In genomic region chr17:12262851-12263250, GRCm38 (mm10) we compare ENCODE assay signal across 32 mouse cellular contexts. TPM values are rescaled to one million over a fixed set of nuclear protein-coding genes. Genes with fewer than 3 reads are reported as not detected.
A peak's percentile ranks its signal among the peaks of the same experiment; 100 is the strongest.
DNase-seq lines count a peak whose midpoint lies in the region; ATAC-seq lines count a peak whose summit lies in the region.
"Had no signal": no experiment of that assay in that cellular context is flagged by ENCODE, and none has a peak within 500 bp of the region (broad histone marks: within the 10 kb centered on the region; RNA-seq: fewer than 3 reads in every experiment).

No protein-coding gene starts in this region.

- H3K4me1 ChIP-seq in embryonic facial prominence, embryonic 12.5 days = peaks cover 30% of the 10 kb centered on the region
- H3K4me1 ChIP-seq in embryonic facial prominence, embryonic 10.5 days = peaks cover 17% of the 10 kb centered on the region

- DNase-seq in embryonic facial prominence, embryonic 10.5 days (ENCODE audit: low spot score) = no peak
- peak; percentile 21 to 29 for DNase-seq in kidney, postnatal 4 days
- DNase-seq in kidney, postnatal 10 days = no peak
- DNase-seq in urinary bladder, postnatal 25 days (ENCODE audit: low spot score) = peak; percentile 26
- no peak for DNase-seq in urinary bladder, postnatal 4 days (ENCODE audit: low spot score in 2 of 2)
- DNase-seq in adipocyte (ENCODE audit: low spot score) = no peak
- DNase-seq: adrenal gland, postnatal 10 days; cerebellum, adult 11 months; cerebellum, adult 9-10 months; cerebellum, postnatal 36 days; forebrain, postnatal 0 days; gastrocnemius, postnatal 10 days; heart, postnatal 4 days; layer of hippocampus, adult 9-11 months; liver, embryonic 13.5 days; lung, adult 18-20 months; lung, postnatal 4 days; right cerebral cortex, adult 18-20 months; thymus, postnatal 4 days had no signal

- H3K36me3 ChIP-seq in embryonic facial prominence, embryonic 12.5 days = peaks cover 38% of the 10 kb centered on the region
- peaks cover 57% of the 10 kb centered on the region for H3K36me3 ChIP-seq in embryonic facial prominence, embryonic 10.5 days (replicated peaks)

- no peaks in the 10 kb centered on the region for H3K9me3 ChIP-seq in embryonic facial prominence, embryonic 12.5 days
- no peaks in the 10 kb centered on the region for H3K9me3 ChIP-seq in embryonic facial prominence, embryonic 10.5 days
- H3K9me3 ChIP-seq: embryonic facial prominence, embryonic 15.5 days; forebrain, embryonic 12.5 days; G1E; heart, embryonic 10.5 days; hindbrain, embryonic 13.5 days; limb, embryonic 12.5 days; liver, embryonic 13.5 days; megakaryocyte, embryonic 14.5 days; midbrain, embryonic 12.5 days; neural tube, embryonic 12.5 days had no signal

- no peak overlapping the region for H3K9ac ChIP-seq in embryonic facial prominence, embryonic 12.5 days
- H3K9ac ChIP-seq: embryonic facial prominence, embryonic 15.5 days; forebrain, embryonic 12.5 days; forebrain, postnatal 0 days; hindbrain, embryonic 13.5 days; limb, embryonic 12.5 days; liver, embryonic 13.5 days; midbrain, embryonic 12.5 days; neural tube, embryonic 12.5 days had no signal

- H3K27ac ChIP-seq in embryonic facial prominence, embryonic 12.5 days = peak overlapping the region; percentile 63
- no peak overlapping the region for H3K27ac ChIP-seq in embryonic facial prominence, embryonic 10.5 days (replicated peaks)
- H3K27ac ChIP-seq: forebrain, embryonic 12.5 days; heart, embryonic 10.5 days; hindbrain, embryonic 13.5 days; liver, embryonic 13.5 days; midbrain, embryonic 12.5 days; neural tube, embryonic 12.5 days had no signal

- no peak overlapping the region for H3K4me2 ChIP-seq in embryonic facial prominence, embryonic 12.5 days (replicated peaks)
- H3K4me2 ChIP-seq: embryonic facial prominence, embryonic 15.5 days; forebrain, embryonic 12.5 days; hindbrain, embryonic 13.5 days; limb, embryonic 12.5 days; liver, embryonic 13.5 days; midbrain, embryonic 12.5 days; neural tube, embryonic 12.5 days had no signal

- 83% methylated on average over 8 of the region's 8 CpGs for WGBS in embryonic facial prominence, embryonic 12.5 days
- 94% methylated on average over 8 of the region's 8 CpGs for WGBS in embryonic facial prominence, embryonic 10.5 days

- H3K4me3 ChIP-seq in embryonic facial prominence, embryonic 12.5 days = no peak overlapping the region
- no peak overlapping the region for H3K4me3 ChIP-seq in embryonic facial prominence, embryonic 10.5 days
- H3K4me3 ChIP-seq: embryonic facial prominence, embryonic 15.5 days; forebrain, embryonic 12.5 days; heart, embryonic 10.5 days; hindbrain, embryonic 13.5 days; limb, embryonic 12.5 days; liver, embryonic 13.5 days; megakaryocyte, embryonic 14.5 days; midbrain, embryonic 12.5 days; myocyte; neural tube, embryonic 12.5 days had no signal

- ATAC-seq in embryonic facial prominence, embryonic 12.5 days (ENCODE audit: insufficient number of reproducible peaks, insufficient read depth, low FRiP score, low TSS enrichment) = no peak
- ATAC-seq: forebrain, postnatal 0 days; intestine, postnatal 0 days; lung, postnatal 0 days had no signal

- no peaks in the 10 kb centered on the region for H3K27me3 ChIP-seq in embryonic facial prominence, embryonic 12.5 days
- H3K27me3 ChIP-seq in embryonic facial prominence, embryonic 10.5 days (replicated peaks; ENCODE audit: low read depth, poor library complexity, severe bottlenecking) = no peaks in the 10 kb centered on the region
- H3K27me3 ChIP-seq: embryonic facial prominence, embryonic 15.5 days; forebrain, embryonic 12.5 days; hindbrain, embryonic 13.5 days; limb, embryonic 12.5 days; liver, embryonic 13.5 days; megakaryocyte, embryonic 14.5 days; midbrain, embryonic 12.5 days; neural tube, embryonic 12.5 days had no signal

RNA-seq across cellular contexts. Expression of gene Map3k4, which starts 55.7 kb away (rescaled TPM):
- 58.2 and 60.5 TPM in 2 replicates for polyA plus RNA-seq in embryonic facial prominence, embryonic 12.5 days (2016; fragmentation: Nextera tagmentation; extraction: Ambion mirVana)
- polyA plus RNA-seq in embryonic facial prominence, embryonic 10.5 days (2016; fragmentation: Nextera tagmentation; extraction: Ambion mirVana) = 49.1 and 51.4 TPM in 2 replicates

Comparison
In these comparisons a context has a peak if more than half of its experiments do, and no peak if none do; other contexts are left out.
1. DNase-seq: peak in kidney, postnatal 4 days (2 of 2) and urinary bladder, postnatal 25 days (single experiment); none in embryonic facial prominence, embryonic 10.5 days (single experiment), kidney, postnatal 10 days (single experiment), urinary bladder, postnatal 4 days (0 of 2) and adipocyte (single experiment).